Mouse (Mus musculus): ENCODE measurements around the gene Rerg. TPM values are rescaled to one million over a fixed set of nuclear protein-coding genes. Genes with fewer than 3 reads are reported as not detected.

The Rerg gene
- total and polyA plus RNA-seq, 2 experiments from 2014 or later = 2.8 to 12.9 TPM

DNA sequence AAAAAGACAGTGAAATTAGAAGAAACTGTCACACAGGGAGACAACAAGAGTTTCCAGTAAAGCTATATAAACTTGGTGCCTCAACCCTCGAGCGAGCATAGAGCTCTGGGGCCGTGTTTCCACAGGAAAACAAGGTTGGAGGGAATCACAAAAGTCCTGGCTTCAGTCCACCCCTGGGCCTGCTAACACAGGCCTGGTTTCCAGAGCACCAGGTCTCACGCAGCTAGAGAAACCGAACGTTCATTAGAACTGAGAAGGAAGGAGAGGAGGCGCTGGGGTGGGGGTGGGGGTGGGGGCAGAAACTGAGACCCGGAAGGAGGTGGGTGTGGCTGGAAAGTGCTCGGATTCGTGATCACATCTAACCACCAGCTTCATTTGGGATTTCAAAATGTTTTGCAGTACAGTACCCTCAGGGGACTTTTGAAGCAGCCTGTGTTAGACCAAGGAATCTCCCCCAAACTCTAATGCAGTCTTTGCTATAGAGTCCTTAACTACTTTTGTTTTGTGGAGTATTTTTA lies 67.6 kb downstream of the Rerg start:
- H3K27ac ChIP-seq (ENCODE audit: low read depth, low read length) = no peak overlapping the region
- H3K36me3 ChIP-seq (ENCODE audit: insufficient read depth) = no peaks in the 10 kb centered on the region
- H3K4me3 ChIP-seq (ENCODE audit: low read depth, low read length) = no peak overlapping the region
- no peaks in the 10 kb centered on the region for H3K27me3 ChIP-seq (ENCODE audit: insufficient read depth, low read length)
- WGBS = 35% methylated on average over 10 of the region's 10 CpGs
- no peaks in the 10 kb centered on the region for H3K9me3 ChIP-seq (ENCODE audit: low read length)
- H3K4me2 ChIP-seq (ENCODE audit: low read depth) = no peak overlapping the region
- 0 out of 2 replicates have a peak, but pooled peaks cover 3% of the 10 kb centered on the region for H3K4me1 ChIP-seq (ENCODE audit: insufficient read depth)
- ATAC-seq (no peak; the same call in 1 of the 2 replicates), DNase-seq (no peak)
- no peak overlapping the region for H3K9ac ChIP-seq
- TF ChIP-seq CTCF (IDR thresholded peaks at IDR 0.05; ENCODE audit: low read depth) = no peak

GRCm38 (mm10) chr6:137101886-137102661 lies 68.2 kb downstream of the Rerg start:
- DNase-seq (peak; percentile 27), ATAC-seq (peak; percentile 16; the same call in 1 of the 2 replicates)
- Histone ChIP-seq H3K36me3 (ENCODE audit: insufficient read depth) (no peaks in the 10 kb centered on the region), H3K27ac (ENCODE audit: low read depth, low read length) (no peak overlapping the region), H3K4me2 (ENCODE audit: low read depth) (no peak overlapping the region), H3K9ac (no peak overlapping the region), H3K4me1 (ENCODE audit: insufficient read depth) (0 out of 2 replicates have a peak, but pooled peaks cover 3% of the 10 kb centered on the region), H3K9me3 (ENCODE audit: low read length) (no peaks in the 10 kb centered on the region), H3K4me3 (ENCODE audit: low read depth, low read length) (no peak overlapping the region), H3K27me3 (ENCODE audit: insufficient read depth, low read length) (no peaks in the 10 kb centered on the region)
- 45% methylated on average over 7 of the region's 7 CpGs for WGBS
- TF ChIP-seq CTCF (IDR thresholded peaks at IDR 0.05; ENCODE audit: low read depth) = no peak

GRCm38 (mm10) chr6:137100259-137100658 lies 70.0 kb downstream of the Rerg start:
- Histone ChIP-seq H3K4me2 (ENCODE audit: low read depth) (no peak overlapping the region), H3K9ac (no peak overlapping the region), H3K36me3 (ENCODE audit: insufficient read depth) (no peaks in the 10 kb centered on the region), H3K4me1 (ENCODE audit: insufficient read depth) (0 out of 2 replicates have a peak, but pooled peaks cover 3% of the 10 kb centered on the region), H3K27ac (ENCODE audit: low read depth, low read length) (no peak overlapping the region), H3K27me3 (ENCODE audit: insufficient read depth, low read length) (no peaks in the 10 kb centered on the region; the same call in 1 of the 2 replicates), H3K4me3 (ENCODE audit: low read depth, low read length) (no peak overlapping the region), H3K9me3 (ENCODE audit: low read length) (no peaks in the 10 kb centered on the region)
- 70% methylated on average over 2 of the region's 2 CpGs for WGBS
- DNase-seq (no peak), ATAC-seq (no peak)
- TF ChIP-seq CTCF (IDR thresholded peaks at IDR 0.05; ENCODE audit: low read depth) = no peak

GRCm38 (mm10) chr6:137098232-137099191 lies 71.8 kb downstream of the Rerg start:
- H3K4me3 ChIP-seq (ENCODE audit: low read depth, low read length) = no peak overlapping the region
- no peaks in the 10 kb centered on the region for H3K9me3 ChIP-seq (ENCODE audit: low read length)
- no peaks in the 10 kb centered on the region for H3K36me3 ChIP-seq (ENCODE audit: insufficient read depth)
- 49% methylated on average over 18 of the region's 18 CpGs for WGBS
- TF ChIP-seq CTCF (IDR thresholded peaks at IDR 0.05; ENCODE audit: low read depth) = peak; percentile 76
- H3K9ac ChIP-seq = no peak overlapping the region
- 0 out of 2 replicates have a peak overlapping the region, but pooled peaks have one; percentile 6 for H3K27ac ChIP-seq (ENCODE audit: low read depth, low read length)
- H3K4me1 ChIP-seq (ENCODE audit: insufficient read depth) = 0 out of 2 replicates have a peak, but pooled peaks cover 3% of the 10 kb centered on the region
- H3K4me2 ChIP-seq (ENCODE audit: low read depth) = no peak overlapping the region
- no peaks in the 10 kb centered on the region; the same call in 1 of the 2 replicates for H3K27me3 ChIP-seq (ENCODE audit: insufficient read depth, low read length)
- peak; percentile 47 for DNase-seq
- ATAC-seq = no peak

DNA sequence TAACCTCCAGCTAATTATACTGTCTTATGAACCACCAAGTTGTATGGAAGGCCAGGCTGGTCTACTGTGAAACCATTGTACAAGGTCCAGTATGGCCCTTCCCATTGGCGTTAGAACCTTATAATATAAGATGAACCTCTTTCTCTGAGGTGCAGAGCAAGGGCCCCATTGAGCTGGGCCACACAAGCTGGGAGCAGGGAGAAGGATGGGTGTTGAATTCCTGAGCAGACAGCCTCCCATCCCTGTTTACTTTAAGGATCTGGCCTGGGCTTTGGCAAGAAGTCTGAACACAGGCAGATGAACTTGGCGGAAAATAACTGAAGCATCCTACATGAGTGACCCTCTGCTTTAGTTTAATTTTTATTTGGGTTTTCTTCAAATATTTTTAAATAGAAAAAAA lies 75.8 kb downstream of the Rerg start:
- ATAC-seq = no peak
- TF ChIP-seq CTCF (IDR thresholded peaks at IDR 0.05; ENCODE audit: low read depth) = no peak

GRCm38 (mm10) chr6:137088469-137088868 lies 81.8 kb downstream of the Rerg start:
- WGBS = 55% methylated on average over 6 of the region's 6 CpGs
- Histone ChIP-seq H3K36me3 (ENCODE audit: insufficient read depth) (no peaks in the 10 kb centered on the region), H3K4me1 (ENCODE audit: insufficient read depth) (peaks cover 4% of the 10 kb centered on the region; the same call in 1 of the 2 replicates), H3K9me3 (ENCODE audit: low read length) (no peaks in the 10 kb centered on the region), H3K27me3 (ENCODE audit: insufficient read depth, low read length) (no peaks in the 10 kb centered on the region), H3K27ac (ENCODE audit: low read depth, low read length) (no peak overlapping the region), H3K4me2 (ENCODE audit: low read depth) (no peak overlapping the region), H3K9ac (no peak overlapping the region), H3K4me3 (ENCODE audit: low read depth, low read length) (no peak overlapping the region)
- ATAC-seq = no peak
- no peak for DNase-seq
- no peak for TF ChIP-seq CTCF (IDR thresholded peaks at IDR 0.05; ENCODE audit: low read depth)

More for the DNA sequence above, 75.8 kb downstream of the Rerg start:
- Histone ChIP-seq H3K9me3 (ENCODE audit: low read length) (no peaks in the 10 kb centered on the region), H3K36me3 (ENCODE audit: insufficient read depth) (no peaks in the 10 kb centered on the region), H3K4me2 (ENCODE audit: low read depth) (no peak overlapping the region), H3K27me3 (ENCODE audit: insufficient read depth, low read length) (no peaks in the 10 kb centered on the region; the same call in 1 of the 2 replicates), H3K4me1 (ENCODE audit: insufficient read depth) (no peaks in the 10 kb centered on the region), H3K9ac (no peak overlapping the region), H3K4me3 (ENCODE audit: low read depth, low read length) (no peak overlapping the region), H3K27ac (ENCODE audit: low read depth, low read length) (no peak overlapping the region)
- 93% methylated on average over 2 of the region's 2 CpGs for WGBS
- DNase-seq = no peak

Measured in forebrain, postnatal 0 days (tissue).